Mouse (Mus musculus) embryo, embryonic 9.5 days (tissue): ENCODE measurements around the gene Dexi.

Source experiments
- DNase-seq: peaks from one replicate; pipeline ENCODE4 v3.0.0-alpha.2; 2017; ENCODE audit errors: extremely low spot score

Gene Dexi

GRCm38 (mm10) chr16:10499122-10499521, 43.7 kb downstream of the Dexi start:
- DNase-seq = no peak

GRCm38 (mm10) chr16:10498096-10498602, 44.7 kb downstream of the Dexi start:
- DNase-seq = no peak

- no peak for DNase-seq
Observed at GRCm38 (mm10) chr16:10495824-10496298, 47.0 kb downstream of the Dexi start.

GRCm38 (mm10) chr16:10492587-10492986, 50.3 kb downstream of the Dexi start:
- DNase-seq = no peak

- DNase-seq = no peak
Observed at GRCm38 (mm10) chr16:10491716-10492115, 51.1 kb downstream of the Dexi start.

GRCm38 (mm10) chr16:10490503-10491150, 52.2 kb downstream of the Dexi start:
- DNase-seq = no peak

GRCm38 (mm10) chr16:10489904-10490457, 52.9 kb downstream of the Dexi start:
- no peak for DNase-seq

GRCm38 (mm10) chr16:10489483-10489882, 53.4 kb downstream of the Dexi start:
- DNase-seq = peak; percentile 5

GRCm38 (mm10) chr16:10488769-10489481, 53.9 kb downstream of the Dexi start:
- DNase-seq = no peak

GRCm38 (mm10) chr16:10487895-10488493, 54.9 kb downstream of the Dexi start:
- no peak for DNase-seq

GRCm38 (mm10) chr16:10486993-10487392, 55.9 kb downstream of the Dexi start:
- DNase-seq = no peak

- DNase-seq = no peak
Observed at GRCm38 (mm10) chr16:10482343-10482742, 60.5 kb downstream of the Dexi start.

GRCm38 (mm10) chr16:10479857-10480256, 63.0 kb downstream of the Dexi start, which contains the start of gene Ciita:
Gene Ciita (plus strand): TSS chr16:10480059.
- DNase-seq = no peak

- DNase-seq = no peak
Observed at GRCm38 (mm10) chr16:10475919-10476318, 66.9 kb downstream of the Dexi start.

- DNase-seq = no peak
Observed at GRCm38 (mm10) chr16:10474956-10475355, 67.9 kb downstream of the Dexi start.

GRCm38 (mm10) chr16:10471950-10472349, 70.9 kb downstream of the Dexi start:
- DNase-seq = no peak

- no peak for DNase-seq
Observed at GRCm38 (mm10) chr16:10468201-10468600, 74.7 kb downstream of the Dexi start.

GRCm38 (mm10) chr16:10467391-10468107, 75.3 kb downstream of the Dexi start:
- no peak for DNase-seq

- DNase-seq = no peak
Observed at GRCm38 (mm10) chr16:10465011-10465681, 77.7 kb downstream of the Dexi start.

- no peak for DNase-seq
Observed at GRCm38 (mm10) chr16:10461178-10461577, 81.7 kb downstream of the Dexi start.

GRCm38 (mm10) chr16:10460188-10460587, 82.7 kb downstream of the Dexi start:
- no peak for DNase-seq
